Mouse (Mus musculus) midbrain, embryonic 16.5 days (tissue): ENCODE data around the gene Eml2. TPM values are rescaled to one million over a fixed set of nuclear protein-coding genes. Genes with fewer than 3 reads are reported as not detected.
A peak's percentile ranks its signal among the peaks of the same experiment; 100 is the strongest.

ENCODE experiments used
- ATAC-seq: fragments of 200-750 bp; cut with Nextera tagmentation; 2 replicates; pipeline ENCODE4 v1.8.0; 2017; ENCODE audit warnings: moderate TSS enrichment
- H3K27ac ChIP-seq: fragments of 300-500 bp; sonication (generic); 2 replicates; pipeline ENCODE4 v1.5.1; 2014; ENCODE audit warnings: mild to moderate bottlenecking, low read length, mixed read lengths
- H3K27me3 ChIP-seq: fragments of 300-500 bp; sonication (generic); 2 replicates; pipeline ENCODE4 v1.6.1; 2014; ENCODE audit warnings: low read depth, low read length, mixed read lengths; ENCODE audit not compliant: control insufficient read depth, insufficient read depth
- H3K36me3 ChIP-seq: fragments of 300-500 bp; sonication (generic); 2 replicates; pipeline ENCODE4 v1.6.1; 2014; ENCODE audit warnings: mild to moderate bottlenecking, low read length, moderate library complexity, mixed read lengths; ENCODE audit not compliant: control insufficient read depth, insufficient read depth
- H3K4me1 ChIP-seq: fragments of 300-500 bp; sonication (generic); 2 replicates; pipeline ENCODE4 v1.6.1; 2014; ENCODE audit warnings: mild to moderate bottlenecking, low read length, mixed read lengths; ENCODE audit not compliant: control insufficient read depth, insufficient read depth
- H3K4me2 ChIP-seq: fragments of 300-500 bp; sonication (generic); 2 replicates; pipeline ENCODE4 v1.6.1; 2014; ENCODE audit warnings: mild to moderate bottlenecking, low read length, mixed read lengths
- H3K4me3 ChIP-seq: fragments of 300-500 bp; sonication (generic); 2 replicates; pipeline ENCODE4 v1.5.1; 2014; ENCODE audit warnings: low read depth, mild to moderate bottlenecking, low read length, moderate library complexity, mixed read lengths
- H3K9ac ChIP-seq: fragments of 300-500 bp; sonication (generic); 2 replicates; pipeline ENCODE4 v1.6.1; 2014; ENCODE audit warnings: low read depth, low read length, mixed read lengths
- H3K9me3 ChIP-seq: fragments of 300-500 bp; sonication (generic); replicated peaks from 2 replicates; pipeline ENCODE4 v1.6.1; 2014; ENCODE audit warnings: mild to moderate bottlenecking, low read length, mixed read lengths; ENCODE audit not compliant: control insufficient read depth, poor library complexity, severe bottlenecking
- WGBS: fragments of 180-500 bp; shearing (Covaris S2); extraction: QIAGEN DNeasy Blood & Tissue Kit; methylation state at CpG from one replicate; pipeline ENCODE4 v1.1.7; 2014; 5-methylcytosine and 5-hydroxymethylcytosine counted together
- polyA plus RNA-seq: library from polyadenylated mRNA; unstranded; fragments of >200 nt; fragmentation: Nextera tagmentation; extraction: Ambion mirVana; gene quantifications from 2 replicates; pipeline ENCODE4 v1.2.1, GENCODE M21; 2015

The Eml2 gene
- polyA plus RNA-seq, 1 experiment from 2014 or later: 10.6 TPM

- Histone ChIP-seq H3K27me3 (peaks cover 5% of the 10 kb centered on the region; the same call in 1 of the 2 replicates), H3K4me3 (peak overlapping the region; percentile 2; the same call in 1 of the 2 replicates), H3K4me2 (peak overlapping the region; percentile 42), H3K9ac (peak overlapping the region; percentile 45), H3K27ac (peak overlapping the region; percentile 54), H3K9me3 (no peaks in the 10 kb centered on the region), H3K4me1 (peaks cover 13% of the 10 kb centered on the region), H3K36me3 (peaks cover 11% of the 10 kb centered on the region)
- peak; percentile 60 for ATAC-seq
- 6% methylated on average over 30 of the region's 30 CpGs for WGBS
These were observed 18.9 kb upstream of the Eml2 start for GRCm38 (mm10) chr7:19157160-19157800.

- no peak overlapping the region for H3K4me2 ChIP-seq
- no peak for ATAC-seq
- H3K27me3 ChIP-seq: peaks cover 8% of the 10 kb centered on the region; the same call in 1 of the 2 replicates
- WGBS: 69% methylated on average over 11 of the region's 11 CpGs
- H3K36me3 ChIP-seq: peaks cover 4% of the 10 kb centered on the region
- H3K27ac ChIP-seq: no peak overlapping the region
- H3K4me3 ChIP-seq: no peak overlapping the region
- no peak overlapping the region for H3K9ac ChIP-seq
- peaks cover 13% of the 10 kb centered on the region for H3K4me1 ChIP-seq
- no peaks in the 10 kb centered on the region for H3K9me3 ChIP-seq
These were observed 17.6 kb upstream of the Eml2 start for GRCm38 (mm10) chr7:19158601-19159000.

GRCm38 (mm10) chr7:19159411-19159810 lies 16.8 kb upstream of the Eml2 start:
- H3K9ac ChIP-seq: peak overlapping the region; percentile 70; the same call in 1 of the 2 replicates

GRCm38 (mm10) chr7:19160115-19160514 lies 16.1 kb upstream of the Eml2 start:
- Histone ChIP-seq H3K4me3 (peak overlapping the region; percentile 45), H3K27ac (no peak overlapping the region), H3K4me2 (peak overlapping the region; percentile 72), H3K9ac (peak overlapping the region; percentile 70), H3K27me3 (peaks cover 11% of the 10 kb centered on the region), H3K9me3 (no peaks in the 10 kb centered on the region), H3K36me3 (no peaks in the 10 kb centered on the region), H3K4me1 (peaks cover 16% of the 10 kb centered on the region)
- peak; percentile 26; the same call in 1 of the 2 replicates for ATAC-seq
- WGBS: 2% methylated on average over 20 of the region's 20 CpGs

More at GRCm38 (mm10) chr7:19159411-19159810, 16.8 kb upstream of the Eml2 start:
- Histone ChIP-seq H3K36me3 (no peaks in the 10 kb centered on the region), H3K9me3 (no peaks in the 10 kb centered on the region), H3K4me2 (peak overlapping the region; percentile 72), H3K27me3 (peaks cover 9% of the 10 kb centered on the region), H3K4me1 (peaks cover 13% of the 10 kb centered on the region), H3K4me3 (peak overlapping the region; percentile 45; the same call in 1 of the 2 replicates), H3K27ac (no peak overlapping the region)
- 11% methylated on average over 18 of the region's 18 CpGs for WGBS
- ATAC-seq: no peak

GRCm38 (mm10) chr7:19162928-19163327 lies 13.3 kb upstream of the Eml2 start:
- WGBS: 89% methylated on average over 7 of the region's 7 CpGs
- no peak for ATAC-seq
- H3K27me3 ChIP-seq: peaks cover 11% of the 10 kb centered on the region
- H3K27ac ChIP-seq: no peak overlapping the region
- H3K9me3 ChIP-seq: no peaks in the 10 kb centered on the region
- H3K36me3 ChIP-seq: no peaks in the 10 kb centered on the region
- no peak overlapping the region for H3K4me3 ChIP-seq
- H3K9ac ChIP-seq: no peak overlapping the region
- H3K4me2 ChIP-seq: no peak overlapping the region
- peaks cover 17% of the 10 kb centered on the region for H3K4me1 ChIP-seq

- Histone ChIP-seq H3K36me3 (no peaks in the 10 kb centered on the region), H3K27ac (no peak overlapping the region), H3K4me3 (no peak overlapping the region), H3K27me3 (peaks cover 13% of the 10 kb centered on the region), H3K9me3 (no peaks in the 10 kb centered on the region), H3K9ac (no peak overlapping the region), H3K4me2 (no peak overlapping the region), H3K4me1 (peaks cover 17% of the 10 kb centered on the region)
- WGBS: 31% methylated on average over 12 of the region's 12 CpGs
- no peak for ATAC-seq
These were observed 12.5 kb upstream of the Eml2 start for GRCm38 (mm10) chr7:19163752-19164151.

GRCm38 (mm10) chr7:19164189-19164588 lies 12.0 kb upstream of the Eml2 start:
- H3K9ac ChIP-seq: no peak overlapping the region
- 3% methylated on average over 6 of the region's 6 CpGs for WGBS
- peaks cover 13% of the 10 kb centered on the region for H3K27me3 ChIP-seq
- H3K4me1 ChIP-seq: peaks cover 17% of the 10 kb centered on the region
- ATAC-seq: no peak
- H3K9me3 ChIP-seq: no peaks in the 10 kb centered on the region
- no peak overlapping the region for H3K4me2 ChIP-seq
- no peak overlapping the region for H3K27ac ChIP-seq
- no peaks in the 10 kb centered on the region for H3K36me3 ChIP-seq
- H3K4me3 ChIP-seq: no peak overlapping the region

- H3K4me2 ChIP-seq: peak overlapping the region; percentile 33
- H3K4me1 ChIP-seq: peaks cover 13% of the 10 kb centered on the region
- no peak for ATAC-seq
- H3K4me3 ChIP-seq: no peak overlapping the region
- H3K27me3 ChIP-seq: peaks cover 8% of the 10 kb centered on the region
- H3K36me3 ChIP-seq: no peaks in the 10 kb centered on the region
- no peak overlapping the region for H3K9ac ChIP-seq
- no peak overlapping the region for H3K27ac ChIP-seq
- WGBS: 4% methylated on average over 13 of the region's 13 CpGs
- no peaks in the 10 kb centered on the region for H3K9me3 ChIP-seq
These were observed 11.2 kb upstream of the Eml2 start for GRCm38 (mm10) chr7:19164978-19165377.

GRCm38 (mm10) chr7:19165656-19166423 lies 10.4 kb upstream of the Eml2 start, which contains the start of gene Gipr:
Gipr (minus strand) TSS chr7:19166127.
- WGBS: 14% methylated on average over 12 of the region's 14 CpGs
- Histone ChIP-seq H3K9ac (no peak within 1 kb of the TSS), H3K4me1 (peaks cover 10% of the 10 kb centered on the region), H3K4me3 (no peak within 1 kb of the TSS), H3K4me2 (peak within 1 kb of the TSS; percentile 33), H3K36me3 (no peaks in the 10 kb centered on the region), H3K9me3 (no peaks in the 10 kb centered on the region), H3K27ac (no peak within 1 kb of the TSS), H3K27me3 (peaks cover 8% of the 10 kb centered on the region)
- no peak for ATAC-seq
